Mouse (Mus musculus) telencephalon, adult 2 months (tissue): ENCODE data around the gene Fars2.
"Not testable (repeated sequence)": the region's sequence is repeated elsewhere in the genome, so short reads cannot be mapped to it uniquely, and the experiment has no call there.

Source experiments
- DNase-seq: peaks from one replicate; pipeline ENCODE4 v3.0.0-alpha.2; 2011; ENCODE audit warnings: low read depth, low spot score

Gene Fars2

GRCm38 (mm10) chr13:36293511-36293910, 176.3 kb downstream of the Fars2 start:
- DNase-seq = no peak

- DNase-seq = no peak
Observed at GRCm38 (mm10) chr13:36294503-36294902, 177.3 kb downstream of the Fars2 start.

- no peak for DNase-seq
Observed at GRCm38 (mm10) chr13:36295848-36296247, 178.6 kb downstream of the Fars2 start.

- no peak for DNase-seq
Observed at GRCm38 (mm10) chr13:36296574-36296973, 179.4 kb downstream of the Fars2 start.

GRCm38 (mm10) chr13:36297950-36298781, 181.0 kb downstream of the Fars2 start:
- no peak for DNase-seq

GRCm38 (mm10) chr13:36298782-36299031, 181.5 kb downstream of the Fars2 start:
- DNase-seq = no peak

GRCm38 (mm10) chr13:36302770-36303169, 185.6 kb downstream of the Fars2 start:
- no peak for DNase-seq

GRCm38 (mm10) chr13:36305306-36305705, 188.1 kb downstream of the Fars2 start:
- no peak for DNase-seq

- no peak for DNase-seq
Observed at GRCm38 (mm10) chr13:36307386-36307785, 190.2 kb downstream of the Fars2 start.

GRCm38 (mm10) chr13:36309160-36309559, 191.9 kb downstream of the Fars2 start:
- no peak for DNase-seq

- no peak for DNase-seq
Observed at GRCm38 (mm10) chr13:36314218-36314617, 197.0 kb downstream of the Fars2 start.

GRCm38 (mm10) chr13:36314860-36315800, 197.9 kb downstream of the Fars2 start:
- DNase-seq = no peak

- no peak for DNase-seq
Observed at GRCm38 (mm10) chr13:36317824-36318223, 200.6 kb downstream of the Fars2 start.

GRCm38 (mm10) chr13:36324624-36325023, 207.4 kb downstream of the Fars2 start:
- DNase-seq = no peak

- DNase-seq = no peak
Observed at GRCm38 (mm10) chr13:36326539-36326938, 209.3 kb downstream of the Fars2 start.

- no peak for DNase-seq
Observed at GRCm38 (mm10) chr13:36329871-36330270, 212.7 kb downstream of the Fars2 start.

GRCm38 (mm10) chr13:36330542-36330941, 213.3 kb downstream of the Fars2 start:
- DNase-seq = no peak

- no peak for DNase-seq
Observed at GRCm38 (mm10) chr13:36334748-36335147, 217.5 kb downstream of the Fars2 start.

GRCm38 (mm10) chr13:36351529-36351928, 234.3 kb downstream of the Fars2 start:
- no peak for DNase-seq

- DNase-seq = no peak
Observed at GRCm38 (mm10) chr13:36357469-36357868, 240.3 kb downstream of the Fars2 start.

- no peak for DNase-seq
Observed at GRCm38 (mm10) chr13:36361419-36361818, 244.2 kb downstream of the Fars2 start.

- DNase-seq = not testable (repeated sequence)
Observed at GRCm38 (mm10) chr13:36365719-36366118, 248.5 kb downstream of the Fars2 start.

GRCm38 (mm10) chr13:36366304-36366703, 249.1 kb downstream of the Fars2 start:
- peak; percentile 29 for DNase-seq
